Mouse (Mus musculus): ENCODE results near the gene Brd4. TPM values are rescaled to one million over a fixed set of nuclear protein-coding genes. Genes with fewer than 3 reads are reported as not detected.

Brd4 gene
- total and polyA plus RNA-seq, 3 experiments = 12.3 to 91.4 TPM; not detected in 1

GRCm38 (mm10) chr17:32321390-32321734 is 36.8 kb upstream of the Brd4 start:
- Histone ChIP-seq H3K36me3 (ENCODE audit: control insufficient read depth in 1 of 2, insufficient read depth in 2 of 2, low read length in 2 of 2) (peaks cover 9 to 14% of the 10 kb centered on the region in 2 experiments), H3K9me3 (replicated peaks; ENCODE audit: insufficient read depth, low read length) (no peaks in the 10 kb centered on the region), H3K79me2 (ENCODE audit: control insufficient read depth, insufficient read depth, low read length, poor library complexity) (peaks cover 46% of the 10 kb centered on the region), H3K27ac (ENCODE audit: control insufficient read depth, low read depth, low read length) (peak overlapping the region; percentile 70), H3K9ac (ENCODE audit: control insufficient read depth, low read depth, low read length, poor library complexity, severe bottlenecking) (peak overlapping the region; percentile 78), H3K4me1 (ENCODE audit: control insufficient read depth in 1 of 2, insufficient read depth in 2 of 2, low read length in 2 of 2) (peaks cover 2 to 10% of the 10 kb centered on the region in 2 experiments; a peak in 2 of 4 replicates), H3K4me3 (ENCODE audit: control insufficient read depth in 1 of 2, insufficient read depth in 1 of 2, low read depth in 2 of 2, low read length in 2 of 2) (peak overlapping the region; percentile 65 to 67), H3K27me3 (ENCODE audit: control insufficient read depth in 1 of 2, insufficient read depth in 2 of 2, low read length in 2 of 2) (no peaks in the 10 kb centered on the region)
- no peak for TF ChIP-seq BHLHE40 (IDR thresholded peaks at IDR 0.05; ENCODE audit: borderline replicate concordance, low read depth, low read length)
- TF ChIP-seq POLR2A (IDR thresholded peaks at IDR 0.05; ENCODE audit: control insufficient read depth in 1 of 2, insufficient read depth in 1 of 2, low read depth in 1 of 2, low read length in 2 of 2, poor library complexity in 1 of 2) = peak; percentile 18 to 46; a peak in 2 of 4 replicates
- TF ChIP-seq GATA1 (IDR thresholded peaks at IDR 0.05; ENCODE audit: low read depth, low read length) = no peak
- 0 out of 2 replicates have a peak, but pooled peaks have one; percentile 7 for TF ChIP-seq USF1 (IDR thresholded peaks at IDR 0.05; ENCODE audit: low read depth, low read length)
- no peak for TF ChIP-seq POLR2AphosphoS2 (IDR thresholded peaks at IDR 0.05; ENCODE audit: low read length)
- no peak; the same call in 1 of the 2 replicates for TF ChIP-seq SIN3A (IDR thresholded peaks at IDR 0.05; ENCODE audit: low read length)
- TF ChIP-seq MYC (IDR thresholded peaks at IDR 0.05; ENCODE audit: low read depth, low read length) = no peak
- no peak for TF ChIP-seq MAX (IDR thresholded peaks at IDR 0.05; ENCODE audit: low read length)
- peak; percentile 88 for TF ChIP-seq NELFE (IDR thresholded peaks at IDR 0.05; ENCODE audit: low read depth, low read length)
- TF ChIP-seq ETS1 (IDR thresholded peaks at IDR 0.05; ENCODE audit: low read depth, low read length) = no peak
- TF ChIP-seq CHD1 (IDR thresholded peaks at IDR 0.05; ENCODE audit: low read depth, low read length) = no peak
- TF ChIP-seq RAD21 (IDR thresholded peaks at IDR 0.05; ENCODE audit: low read depth, low read length) = no peak
- TF ChIP-seq CHD2 (IDR thresholded peaks at IDR 0.05; ENCODE audit: low read length) = no peak
- TF ChIP-seq RCOR1 (IDR thresholded peaks at IDR 0.05; ENCODE audit: low read depth, low read length) = no peak
- TF ChIP-seq ZMIZ1 (IDR thresholded peaks at IDR 0.05; ENCODE audit: low read depth, low read length) = peak; percentile 94; the same call in 1 of the 2 replicates
- TF ChIP-seq MEF2A (IDR thresholded peaks at IDR 0.05; ENCODE audit: extremely low read depth, insufficient replicate concordance, low read depth, low read length, poor library complexity, severe bottlenecking) = no peak
- no peak for TF ChIP-seq ELF1 (IDR thresholded peaks at IDR 0.05; ENCODE audit: low read depth, low read length)
- TF ChIP-seq ZC3H11A (IDR thresholded peaks at IDR 0.05; ENCODE audit: low read depth, low read length) = no peak
- TF ChIP-seq KAT2A (conservative IDR thresholded peaks at IDR 0.05; ENCODE audit: low read depth, low read length) = no peak
- no peak for TF ChIP-seq MAFK (IDR thresholded peaks at IDR 0.05; ENCODE audit: borderline replicate concordance, low read depth, low read length)
- TF ChIP-seq EP300 (IDR thresholded peaks at IDR 0.05; ENCODE audit: low read depth in 1 of 2, low read length in 2 of 2) = no peak
- DNase-seq (ENCODE audit: low read depth, low spot score) = no peak

Data from MEL (cell line).